Mouse (Mus musculus) midbrain, postnatal 0 days (tissue): Measurements from ENCODE around the gene Lcp1. TPM values are rescaled to one million over a fixed set of nuclear protein-coding genes. Genes with fewer than 3 reads are reported as not detected.

Experiments
- ATAC-seq: fragments of 200-750 bp; cut with Nextera tagmentation; 2 replicates; pipeline ENCODE4 v1.8.0; 2017; ENCODE audit warnings: moderate number of reproducible peaks, mild to moderate bottlenecking, moderate TSS enrichment, moderate library complexity; ENCODE audit not compliant: low FRiP score
- DNase-seq: peaks from one replicate; pipeline ENCODE4 v3.0.0-alpha.2; 2015; ENCODE audit warnings: low spot score
- H3K27ac ChIP-seq: fragments of 300-500 bp; sonication (generic); 2 replicates; pipeline ENCODE4 v1.5.1; 2014; ENCODE audit warnings: low read depth, mild to moderate bottlenecking, low read length, mixed read lengths
- H3K27me3 ChIP-seq: fragments of 300-500 bp; sonication (generic); 2 replicates; pipeline ENCODE4 v1.6.1; 2014; ENCODE audit warnings: low read length, control low read depth, mixed read lengths; ENCODE audit not compliant: insufficient read depth
- H3K36me3 ChIP-seq: fragments of 300-500 bp; sonication (generic); 2 replicates; pipeline ENCODE4 v1.6.1; 2014; ENCODE audit warnings: low read length, control low read depth, mixed read lengths; ENCODE audit not compliant: insufficient read depth
- H3K4me1 ChIP-seq: fragments of 300-500 bp; sonication (generic); 2 replicates; pipeline ENCODE4 v1.6.1; 2014; ENCODE audit warnings: mild to moderate bottlenecking, control low read depth, antibody characterized with exemption, low read length, mixed read lengths; ENCODE audit not compliant: insufficient read depth
- H3K4me2 ChIP-seq: fragments of 300-500 bp; sonication (generic); 2 replicates; pipeline ENCODE4 v1.6.1; 2014; ENCODE audit warnings: low read depth, mild to moderate bottlenecking, low read length, mixed read lengths; ENCODE audit not compliant: poor library complexity, severe bottlenecking
- H3K4me3 ChIP-seq: fragments of 300-500 bp; sonication (generic); 2 replicates; pipeline ENCODE4 v1.5.1; 2014; ENCODE audit warnings: low read depth, mild to moderate bottlenecking, low read length, moderate library complexity
- H3K9ac ChIP-seq: fragments of 300-500 bp; sonication (generic); replicated peaks from 2 replicates; pipeline ENCODE4 v1.6.1; 2014; ENCODE audit warnings: mild to moderate bottlenecking, low read length, moderate library complexity, mixed read lengths; ENCODE audit not compliant: poor library complexity, severe bottlenecking
- H3K9me3 ChIP-seq: fragments of 300-500 bp; sonication (generic); 2 replicates; pipeline ENCODE4 v1.6.1; 2016; ENCODE audit warnings: low read length, control low read depth
- CTCF ChIP-seq: IDR thresholded peaks from 2 replicates; pipeline ENCODE4 v1.5.1; 2016; ENCODE audit warnings: antibody characterized with exemption, mild to moderate bottlenecking
- WGBS: fragments of 180-500 bp; shearing (Covaris S2); extraction: QIAGEN DNeasy Blood & Tissue Kit; methylation state at CpG from one replicate; pipeline ENCODE4 v1.1.7; 2014; 5-methylcytosine and 5-hydroxymethylcytosine counted together
- polyA plus RNA-seq: library from polyadenylated mRNA; unstranded; fragments of >200 nt; fragmentation: Nextera tagmentation; extraction: Ambion mirVana; gene quantifications from 2 replicates; pipeline ENCODE4 v1.2.1, GENCODE M21; 2015
- total RNA-seq: library from RNA; depleted of rRNA; stranded (reverse); fragments of >200 nt; gene quantifications from 2 replicates; pipeline ENCODE4 v1.2.3, GENCODE M21; 2014

Gene Lcp1
- total and polyA plus RNA-seq, 2 experiments from 2014 or later = 6.9 to 7.8 TPM

DNA sequence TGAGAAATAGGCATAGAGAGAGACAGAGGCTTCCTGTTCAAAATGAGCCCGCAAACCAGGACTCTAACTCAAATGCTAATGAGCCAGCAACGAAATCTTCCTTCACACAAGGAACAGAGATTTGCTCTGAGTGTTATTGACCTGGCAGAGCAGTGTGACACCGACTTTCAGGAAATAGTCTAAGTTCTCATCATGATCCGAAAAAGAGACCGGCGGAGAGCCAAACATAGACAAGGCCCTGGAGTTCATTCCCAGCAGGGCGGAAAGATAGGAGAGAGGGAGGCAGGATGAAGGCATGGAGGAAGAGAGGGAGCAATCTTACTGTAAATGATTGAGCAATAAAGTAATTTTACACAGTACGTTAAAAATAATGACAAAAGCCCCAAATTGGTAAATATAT is 106.2 kb downstream of the Lcp1 start:
- no peak for TF ChIP-seq CTCF
- no peak overlapping the region for H3K9ac ChIP-seq
- no peaks in the 10 kb centered on the region for H3K9me3 ChIP-seq
- ATAC-seq = no peak
- WGBS = 73% methylated on average over 8 of the region's 8 CpGs
- H3K27ac ChIP-seq = no peak overlapping the region
- no peaks in the 10 kb centered on the region for H3K36me3 ChIP-seq
- no peak for DNase-seq
- 0 out of 2 replicates have a peak, but pooled peaks cover 6% of the 10 kb centered on the region for H3K4me1 ChIP-seq
- no peak overlapping the region for H3K4me3 ChIP-seq
- H3K27me3 ChIP-seq = no peaks in the 10 kb centered on the region
- no peak overlapping the region for H3K4me2 ChIP-seq

DNA sequence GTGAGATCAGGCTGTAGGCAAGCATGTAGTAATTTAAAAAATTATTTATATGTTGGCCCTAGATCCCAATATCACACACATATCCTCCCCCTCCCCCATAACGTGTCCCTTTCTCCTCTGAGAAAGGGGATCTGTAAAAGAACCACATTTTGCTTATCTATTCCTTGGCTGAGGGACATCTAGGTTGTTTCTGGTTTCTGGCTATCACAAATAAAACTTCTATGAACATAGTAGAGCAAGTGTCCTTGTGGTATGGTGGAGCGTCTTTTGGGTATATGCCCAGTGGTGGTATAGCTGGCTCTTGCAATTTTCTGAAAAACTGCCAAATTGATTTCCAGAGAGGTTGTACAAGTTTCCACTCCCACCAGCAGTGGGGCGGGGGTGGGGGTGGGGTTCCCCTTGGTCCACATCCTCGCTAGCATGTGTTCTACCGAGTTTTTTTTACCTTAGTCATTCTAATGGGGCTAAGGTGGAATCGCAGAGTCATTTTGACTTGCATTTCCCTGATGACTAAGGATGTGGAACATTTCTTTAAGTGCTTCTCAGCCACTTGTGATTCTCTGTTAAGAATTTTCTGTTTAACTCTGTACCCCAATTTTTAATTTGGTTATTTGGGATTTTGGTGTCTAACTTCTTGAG is 107.3 kb downstream of the Lcp1 start:
- Histone ChIP-seq H3K4me1 (0 out of 2 replicates have a peak, but pooled peaks cover 6% of the 10 kb centered on the region), H3K4me3 (no peak overlapping the region), H3K9ac (no peak overlapping the region), H3K36me3 (no peaks in the 10 kb centered on the region), H3K4me2 (no peak overlapping the region), H3K27me3 (no peaks in the 10 kb centered on the region), H3K9me3 (no peaks in the 10 kb centered on the region), H3K27ac (no peak overlapping the region)
- no peak for DNase-seq
- ATAC-seq = no peak
- 92% methylated on average over 6 of the region's 6 CpGs for WGBS
- no peak for TF ChIP-seq CTCF

DNA sequence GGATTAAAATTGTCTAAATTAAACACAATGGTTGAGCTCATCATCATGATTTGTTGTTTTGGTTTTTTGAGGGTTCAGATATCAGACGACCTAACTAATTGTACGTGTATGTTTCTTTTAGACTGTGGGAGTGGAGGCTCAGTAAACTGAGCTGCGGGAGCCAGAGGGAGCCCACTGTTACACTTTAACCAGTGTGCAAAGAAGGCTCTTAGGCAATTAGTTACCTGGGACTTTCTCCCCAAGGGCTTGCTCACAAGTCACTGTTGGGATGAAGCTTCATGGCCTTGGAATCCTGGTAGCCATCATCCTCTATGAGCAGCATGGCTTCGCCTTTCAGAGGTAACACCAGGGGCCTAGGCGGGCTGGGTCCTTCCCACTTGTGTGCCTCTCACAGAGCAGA is 111.2 kb downstream of the Lcp1 start, which contains the start of gene Cpb2:
Gene Cpb2 (plus strand): TSS at position 201 of the 400 bp plus-strand sequence.
- Histone ChIP-seq H3K4me1 (no peaks in the 10 kb centered on the region), H3K4me3 (no peak within 1 kb of the TSS), H3K27me3 (no peaks in the 10 kb centered on the region), H3K9me3 (no peaks in the 10 kb centered on the region), H3K27ac (no peak within 1 kb of the TSS), H3K9ac (no peak within 1 kb of the TSS), H3K4me2 (no peak within 1 kb of the TSS), H3K36me3 (no peaks in the 10 kb centered on the region)
- no peak for TF ChIP-seq CTCF
- 92% methylated on average over 5 of the region's 5 CpGs for WGBS
- no peak for DNase-seq
- ATAC-seq = no peak

DNA sequence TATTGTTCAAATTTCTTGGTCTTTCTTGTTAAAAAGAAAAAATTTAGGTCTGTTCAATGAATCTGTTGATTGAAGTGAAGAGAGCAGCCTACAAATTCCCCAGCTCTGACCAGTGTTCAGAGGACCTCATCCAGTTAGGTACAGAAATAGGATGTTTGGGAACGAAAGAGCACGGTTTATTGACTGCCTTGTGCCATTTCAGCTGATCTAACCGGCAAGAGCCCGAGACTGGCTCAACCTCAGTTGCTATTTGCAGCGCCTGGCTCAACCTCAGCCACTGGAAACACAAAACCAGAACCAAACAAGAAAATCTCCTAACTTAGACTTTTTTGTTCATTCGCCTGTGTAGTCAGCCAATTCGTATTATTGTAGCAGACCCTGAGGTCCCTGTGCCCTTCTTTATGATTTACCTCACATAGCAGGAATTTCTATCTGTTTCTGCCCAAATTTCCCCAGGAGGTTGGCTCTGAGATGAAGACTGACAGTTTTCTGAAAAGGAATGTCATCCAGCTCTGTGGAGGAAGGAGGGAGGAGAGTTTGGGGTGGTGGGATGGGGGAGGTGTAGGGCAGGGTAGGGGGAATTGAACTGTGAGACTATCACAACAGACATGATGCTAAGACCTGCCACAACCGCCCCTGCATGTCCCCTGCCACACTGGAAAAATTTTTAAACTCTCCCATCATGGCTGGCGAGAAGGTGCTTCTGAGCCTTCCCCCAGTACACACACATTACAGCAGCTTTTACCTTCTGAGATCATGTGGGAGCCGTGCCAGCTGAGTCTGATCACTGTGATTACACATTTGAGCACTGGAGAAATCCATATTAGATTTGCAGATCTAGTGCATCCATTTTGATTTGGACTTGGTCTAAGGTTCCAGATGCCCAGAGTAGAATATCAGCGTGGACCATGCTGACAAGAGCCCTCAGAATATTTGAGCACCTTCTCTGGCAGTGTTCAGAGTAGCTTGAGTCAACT is 115.4 kb downstream of the Lcp1 start:
- Histone ChIP-seq H3K4me1 (no peaks in the 10 kb centered on the region), H3K4me2 (no peak overlapping the region), H3K27ac (no peak overlapping the region), H3K9ac (no peak overlapping the region), H3K9me3 (no peaks in the 10 kb centered on the region), H3K36me3 (no peaks in the 10 kb centered on the region), H3K4me3 (no peak overlapping the region), H3K27me3 (no peaks in the 10 kb centered on the region)
- no peak for TF ChIP-seq CTCF
- DNase-seq (no peak), ATAC-seq (no peak)
- 77% methylated on average over 11 of the region's 11 CpGs for WGBS

DNA sequence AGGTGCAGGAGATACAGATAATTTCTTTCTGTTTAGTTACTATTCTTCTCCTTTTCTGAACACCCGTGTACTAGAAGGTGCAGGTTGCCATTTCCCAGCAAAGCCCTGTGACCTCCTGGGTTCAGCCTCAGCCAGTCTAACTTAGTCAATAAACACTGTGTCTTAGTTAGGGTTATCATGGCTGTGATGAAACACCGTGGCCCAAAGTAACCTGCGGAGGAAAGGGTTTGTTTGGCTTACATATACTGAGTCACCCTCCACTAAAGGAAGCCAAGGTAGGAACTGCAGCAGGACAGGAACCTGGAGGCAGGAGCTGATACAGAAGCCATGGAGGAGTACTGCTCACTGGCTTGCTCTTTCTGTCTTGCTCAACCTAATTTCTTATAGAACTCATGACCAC is 119.5 kb downstream of the Lcp1 start:
- no peak overlapping the region for H3K4me3 ChIP-seq
- no peaks in the 10 kb centered on the region for H3K4me1 ChIP-seq
- H3K9me3 ChIP-seq = no peaks in the 10 kb centered on the region
- no peak overlapping the region for H3K27ac ChIP-seq
- H3K36me3 ChIP-seq = no peaks in the 10 kb centered on the region
- ATAC-seq (no peak), DNase-seq (no peak)
- no peak overlapping the region for H3K9ac ChIP-seq
- no peak for TF ChIP-seq CTCF
- no peaks in the 10 kb centered on the region for H3K27me3 ChIP-seq
- H3K4me2 ChIP-seq = no peak overlapping the region
- 87% methylated on average over 3 of the region's 3 CpGs for WGBS

DNA sequence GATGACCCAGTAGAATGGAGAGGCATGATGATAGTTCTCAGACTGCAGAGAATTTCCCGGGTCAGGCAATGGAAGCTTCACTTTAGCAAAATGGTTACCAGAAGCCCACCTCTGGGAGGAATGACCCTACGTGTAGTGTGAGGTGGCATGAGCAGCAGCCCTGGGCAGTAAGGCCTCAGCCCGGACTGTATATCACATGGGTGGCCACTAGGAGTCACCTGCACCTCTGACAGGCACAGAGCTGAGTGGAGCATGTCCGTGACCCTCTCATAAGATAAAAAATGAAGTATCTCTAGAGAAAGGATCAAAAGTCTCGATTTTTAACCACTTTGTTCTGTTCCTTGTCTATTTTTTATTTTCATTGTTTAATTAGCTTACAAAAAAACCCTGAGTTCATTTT is 125.6 kb downstream of the Lcp1 start:
- H3K36me3 ChIP-seq = no peaks in the 10 kb centered on the region
- ATAC-seq (no peak), DNase-seq (no peak)
- no peak overlapping the region for H3K27ac ChIP-seq
- H3K27me3 ChIP-seq = no peaks in the 10 kb centered on the region
- 53% methylated on average over 5 of the region's 5 CpGs for WGBS
- H3K9ac ChIP-seq = no peak overlapping the region
- no peak overlapping the region for H3K4me3 ChIP-seq
- H3K9me3 ChIP-seq = no peaks in the 10 kb centered on the region
- peak; percentile 36; the same call in 1 of the 2 replicates for TF ChIP-seq CTCF
- H3K4me2 ChIP-seq = no peak overlapping the region
- no peaks in the 10 kb centered on the region for H3K4me1 ChIP-seq
